Mouse (Mus musculus) CH12.LX (cell line): Measurements from ENCODE around the gene Csad. TPM values are rescaled to one million over a fixed set of nuclear protein-coding genes. Genes with fewer than 3 reads are reported as not detected.
"Not testable (repeated sequence)": the region's sequence is repeated elsewhere in the genome, so short reads cannot be mapped to it uniquely, and the experiment has no call there.

Source experiments
- DNase-seq: peaks from one replicate; pipeline ENCODE4 v3.0.0-alpha.2; 2013; ENCODE audit errors: extremely low read depth
- H3K27ac ChIP-seq: 2 replicates; pipeline ENCODE4 v1.5.1; 2012; ENCODE audit warnings: low read depth, mild to moderate bottlenecking, control low read depth, moderate library complexity; ENCODE audit not compliant: insufficient read depth
- H3K27me3 ChIP-seq: replicated peaks from 2 replicates; pipeline ENCODE3; 2012; ENCODE audit warnings: inconsistent platforms
- H3K36me3 ChIP-seq, 2 experiments: replicated peaks in 1 of 2; 2 replicates each; pipeline versions ENCODE3 to v1.6.1; 2012; ENCODE audit warnings: inconsistent platforms in 1 of 2, low read length in 1 of 2, mild to moderate bottlenecking in 1 of 2, mixed read lengths in 1 of 2, moderate library complexity in 1 of 2; ENCODE audit not compliant: control insufficient read depth in 1 of 2, insufficient read depth in 1 of 2
- H3K4me1 ChIP-seq, 2 experiments: 2 replicates each; pipeline ENCODE4 v1.6.1; 2012; ENCODE audit warnings: inconsistent platforms in 1 of 2, moderate library complexity in 1 of 2; ENCODE audit not compliant: insufficient read depth in 2 of 2, control insufficient read depth in 1 of 2
- H3K4me2 ChIP-seq: 2 replicates; pipeline ENCODE4 v1.6.1; 2012; ENCODE audit warnings: low read depth, mild to moderate bottlenecking, control low read depth; ENCODE audit not compliant: poor library complexity, insufficient read depth, severe bottlenecking
- H3K4me3 ChIP-seq, 3 experiments: fragments of 150-350 bp in 1 of 3; sonication (generic) in 1 of 3; replicated peaks in 1 of 3; 2 replicates each; pipeline versions ENCODE3 to v1.5.1; 2011 to 2012; ENCODE audit warnings: low read depth in 2 of 3, low read length in 2 of 3, mild to moderate bottlenecking in 2 of 3, moderate library complexity in 2 of 3, control low read depth in 1 of 3, improper control_type of control experiment in 1 of 3, inconsistent platforms in 1 of 3, mixed read lengths in 1 of 3; ENCODE audit not compliant: poor library complexity in 1 of 3
- H3K79me2 ChIP-seq: replicated peaks from 2 replicates; pipeline ENCODE4 v1.6.1; 2012; ENCODE audit warnings: mild to moderate bottlenecking, moderate library complexity; ENCODE audit not compliant: control insufficient read depth, poor library complexity, insufficient read depth, severe bottlenecking; ENCODE audit errors: extremely low read depth
- H3K9ac ChIP-seq: 2 replicates; pipeline ENCODE4 v1.6.1; 2012; ENCODE audit warnings: low read depth, mild to moderate bottlenecking, control low read depth, moderate library complexity; ENCODE audit not compliant: insufficient read depth
- H3K9me3 ChIP-seq: replicated peaks from 2 replicates; pipeline ENCODE3; 2012; ENCODE audit warnings: low read length, inconsistent platforms, mixed read lengths
- CTCF ChIP-seq, 2 experiments: IDR thresholded peaks in 1 of 2; conservative IDR thresholded peaks in 1 of 2; 2 replicates each; pipeline ENCODE4 v1.5.1; 2011 to 2012; ENCODE audit warnings: low read depth in 2 of 2, low read length in 2 of 2, improper control_type of control experiment in 1 of 2, inconsistent platforms in 1 of 2, mild to moderate bottlenecking in 1 of 2, moderate library complexity in 1 of 2
- GABPA ChIP-seq: IDR thresholded peaks from 2 replicates; pipeline ENCODE4 v1.6.1; 2012; ENCODE audit warnings: low read depth, low read length, improper control_type of control experiment, inconsistent platforms; ENCODE audit not compliant: insufficient replicate concordance
- MEF2A ChIP-seq: IDR thresholded peaks from 2 replicates; pipeline ENCODE4 v1.6.1; 2014; ENCODE audit warnings: low read depth, mild to moderate bottlenecking, inconsistent platforms, low read length, improper control_type of control experiment, borderline replicate concordance
- POLR2A ChIP-seq: IDR thresholded peaks from 2 replicates; pipeline ENCODE4 v1.6.1; 2011; ENCODE audit warnings: low read depth, mild to moderate bottlenecking, improper control_type of control experiment, low read length
- ZMIZ1 ChIP-seq: IDR thresholded peaks from 2 replicates; pipeline ENCODE4 v1.6.1; 2012; ENCODE audit warnings: low read depth, mild to moderate bottlenecking, inconsistent platforms, low read length, improper control_type of control experiment
- ZNF384 ChIP-seq: IDR thresholded peaks from 2 replicates; pipeline ENCODE4 v1.6.1; 2012; ENCODE audit warnings: low read depth, low read length, improper control_type of control experiment, inconsistent platforms
- dilution Hi-C: fragments of 300-500 bp; cut with MboI; formaldehyde crosslinking; loops from 2 replicates; pipeline ENCODE4 v1.14.3; 2020; ENCODE audit warnings: low sequenced_read_pairs; ENCODE audit not compliant: extremely low pct_unique_long_range_greater_than_20kb, extremely low pct_ligation_motif_present
- in situ Hi-C: fragments of 300-500 bp; cut with MboI; formaldehyde crosslinking; loops from 3 replicates; pipeline ENCODE4 v1.14.3; 2019; ENCODE audit warnings: low sequenced_read_pairs, low pct_ligation_motif_present, low pct_unique_long_range_greater_than_20kb, mixed read lengths
- polyA plus RNA-seq: library from polyadenylated mRNA; unstranded; fragments of >175 nt; gene quantifications from 2 replicates; pipeline ENCODE4 v1.2.1, GENCODE M21; 2012; ENCODE audit warnings: low read depth; ENCODE audit not compliant: insufficient read length
- total RNA-seq, 2 experiments: library from RNA; depleted of rRNA; stranded (reverse); fragments of 300-350 nt in 1 of 2; fragments of >200 nt in 1 of 2; gene quantifications; 2 replicates each; pipeline ENCODE4 v1.2.3; 2012 to 2014

The Csad gene
- total and polyA plus RNA-seq, 3 experiments: 3.7 to 4.7 (median 3.8) TPM

- H3K4me2 ChIP-seq: no peak overlapping the region
- DNase-seq: no peak
- H3K27me3 ChIP-seq: no peaks in the 10 kb centered on the region
- no peak overlapping the region for H3K9ac ChIP-seq
- dilution Hi-C loops: no loop called here
- no peaks in the 10 kb centered on the region for H3K79me2 ChIP-seq
- H3K9me3 ChIP-seq: no peaks in the 10 kb centered on the region
- no peak overlapping the region for H3K27ac ChIP-seq
- TF ChIP-seq MEF2A (no peak), GABPA (no peak), ZMIZ1 (no peak)
- TF ChIP-seq, all 38 proteins: peak for 0
- H3K4me3 ChIP-seq: no peak overlapping the region
- H3K36me3 ChIP-seq: peaks cover 3 to 60% of the 10 kb centered on the region in 2 experiments
- in situ Hi-C loops: no loop called here
- H3K4me1 ChIP-seq: peaks cover 0 to 5% of the 10 kb centered on the region in 2 experiments; a peak in 2 of 4 replicates
Measured at GRCm38 (mm10) chr15:102156836-102157235, 47.7 kb downstream of the Csad start.

GRCm38 (mm10) chr15:102155006-102155405 is 49.5 kb downstream of the Csad start:
- H3K4me3 ChIP-seq, DNase-seq, H3K4me2 ChIP-seq, H3K27me3 ChIP-seq: not testable (repeated sequence)
- peak; percentile 22 to 40; a peak in 3 of 4 replicates for TF ChIP-seq CTCF (conservative IDR thresholded peaks at IDR 0.05 in 1 of 2, IDR thresholded peaks at IDR 0.05 in 1 of 2; ENCODE audit: low read depth in 2 of 2, low read length in 2 of 2)
- TF ChIP-seq, all 38 proteins: peak for 1; not testable (repeated sequence) for 37
- H3K9me3 ChIP-seq, H3K9ac ChIP-seq, H3K27ac ChIP-seq, H3K79me2 ChIP-seq, in situ Hi-C loops, dilution Hi-C loops: not testable (repeated sequence)
- Histone ChIP-seq H3K36me3 (peaks cover 3 to 44% of the 10 kb centered on the region in 2 experiments), H3K4me1 (peaks cover 12 to 13% of the 10 kb centered on the region in 2 experiments)

- Histone ChIP-seq H3K9me3 (no peaks in the 10 kb centered on the region), H3K4me3 (no peak overlapping the region), H3K4me2 (no peak overlapping the region), H3K27ac (no peak overlapping the region), H3K27me3 (peaks cover 3% of the 10 kb centered on the region), H3K9ac (no peak overlapping the region), H3K36me3 (peaks cover 3 to 32% of the 10 kb centered on the region in 2 experiments), H3K4me1 (peaks cover 24 to 35% of the 10 kb centered on the region in 2 experiments), H3K79me2 (no peaks in the 10 kb centered on the region)
- dilution Hi-C loops (no loop called here), in situ Hi-C loops (no loop called here)
- no peak for DNase-seq
- TF ChIP-seq POLR2A: no peak
- peak; percentile 23; the same call in 1 of the 2 replicates for TF ChIP-seq ZNF384
Measured at GRCm38 (mm10) chr15:102152646-102153045, 51.9 kb downstream of the Csad start.
